Mouse (Mus musculus): ENCODE measurements at regions not wholly inside any gene's neighbourhood (a gene's known extent, or its start where the extent isn't known, plus 50 kb on each side); places are given as distances from the start of the nearest gene placed in this dataset.

DNA sequence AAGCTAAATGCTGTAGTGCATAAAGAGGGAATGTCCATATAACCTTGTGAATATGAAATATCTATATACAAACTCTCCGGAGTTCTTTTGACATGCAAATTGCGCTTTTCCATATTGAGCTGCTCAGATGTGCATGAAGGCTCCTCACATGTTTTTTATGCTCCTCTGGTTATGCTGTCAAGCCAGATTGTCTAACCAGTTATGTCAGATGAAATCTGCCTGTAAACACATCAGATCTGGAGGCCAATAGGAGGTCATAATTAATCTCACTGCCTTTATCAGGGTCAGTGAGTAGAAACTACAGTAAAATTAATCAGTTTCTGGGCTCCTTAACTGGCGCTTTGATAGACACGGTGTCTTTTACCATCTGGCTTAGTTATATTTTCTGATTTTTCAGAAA is 809.9 kb downstream of the Gbe1 start:
- TF ChIP-seq CTCF (IDR thresholded peaks at IDR 0.05; ENCODE audit: borderline replicate concordance, extremely low read depth, insufficient read depth, insufficient read length) (no peak), POLR2A (IDR thresholded peaks at IDR 0.05; ENCODE audit: borderline replicate concordance, extremely low read depth, insufficient read depth, insufficient read length, poor library complexity, severe bottlenecking) (no peak)
